In the genomic region with DNA sequence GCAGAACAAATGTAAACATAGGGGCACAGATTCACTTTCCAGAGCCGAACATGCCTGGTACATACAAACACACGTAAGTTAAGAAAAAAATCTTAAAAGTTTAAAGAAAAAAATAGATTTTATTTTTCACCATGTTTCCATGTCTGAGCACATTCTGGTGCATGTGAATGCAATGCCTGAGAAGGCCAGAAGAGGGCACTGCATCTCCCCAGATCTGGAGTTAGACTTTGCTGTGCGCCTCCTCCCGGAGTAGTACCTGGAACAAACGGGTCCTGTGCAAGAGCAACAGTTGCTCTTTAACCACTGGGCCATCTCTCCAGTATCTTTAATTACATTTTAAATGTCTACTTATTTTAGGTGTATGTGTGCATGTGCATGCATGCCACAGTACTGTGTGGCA, we compare ENCODE assay signal across 10 mouse cellular contexts.
DNase-seq lines count a peak whose midpoint lies in the region; ATAC-seq and TF ChIP-seq lines count a peak whose summit lies in the region.
"Had no signal": no experiment of that assay in that cellular context is flagged by ENCODE, and none has a peak within 500 bp of the region (broad histone marks: within the 10 kb centered on the region; RNA-seq: fewer than 3 reads in every experiment).

No protein-coding gene starts in this region.

- peak; percentile 40 to 54 for DNase-seq in cerebellum, postnatal 10 days
- no peak for DNase-seq in cerebellum, adult 8-10 months
- DNase-seq in liver = peak; percentile 25
- no peak for DNase-seq in liver, embryonic 11.5 days (ENCODE audit: low spot score)
- peak; percentile 22 to 33 for DNase-seq in lung, adult 18-20 months
- DNase-seq in thymus, adult 18-20 months = peak; percentile 5 to 13

- no peaks in the 10 kb centered on the region for H3K4me1 ChIP-seq in liver, embryonic 11.5 days (replicated peaks; ENCODE audit: control insufficient read depth, insufficient read depth, low read length)
- no peaks in the 10 kb centered on the region for H3K4me1 ChIP-seq in bone marrow, adult 2 months (ENCODE audit: control insufficient read depth, insufficient read depth, low read length)
- no peaks in the 10 kb centered on the region for H3K4me1 ChIP-seq in midbrain, embryonic 15.5 days

- 62% methylated on average over 5 of the region's 5 CpGs for WGBS in liver, embryonic 11.5 days
- 68% methylated on average over 5 of the region's 5 CpGs for WGBS in bone marrow, adult 2 months
- 73% methylated on average over 5 of the region's 5 CpGs for WGBS in midbrain, embryonic 15.5 days

- no peak overlapping the region for H3K9ac ChIP-seq in liver, embryonic 11.5 days (ENCODE audit: low read depth, low read length)
- H3K9ac ChIP-seq in midbrain, embryonic 15.5 days = no peak overlapping the region
- H3K9ac ChIP-seq: heart, embryonic 13.5 days had no signal

- no peak for TF ChIP-seq POLR2A in bone marrow, adult 2 months (IDR thresholded peaks at IDR 0.05; ENCODE audit: borderline replicate concordance, control insufficient read depth, low read depth, low read length)

- H3K4me3 ChIP-seq in liver, embryonic 11.5 days (ENCODE audit: low read depth, low read length) = no peak overlapping the region
- no peak overlapping the region for H3K4me3 ChIP-seq in bone marrow, adult 2 months (replicated peaks; ENCODE audit: control insufficient read depth, low read depth, low read length)
- H3K4me3 ChIP-seq in midbrain, embryonic 15.5 days = no peak overlapping the region
- H3K4me3 ChIP-seq: heart, embryonic 13.5 days; megakaryocyte, embryonic 14.5 days had no signal

- H3K27me3 ChIP-seq in liver, embryonic 11.5 days (replicated peaks; ENCODE audit: control insufficient read depth, insufficient read depth, low read length) = no peaks in the 10 kb centered on the region
- no peaks in the 10 kb centered on the region for H3K27me3 ChIP-seq in midbrain, embryonic 15.5 days (replicated peaks)
- H3K27me3 ChIP-seq: heart, embryonic 13.5 days; megakaryocyte, embryonic 14.5 days had no signal

- H3K9me3 ChIP-seq in liver, embryonic 11.5 days (ENCODE audit: control insufficient read depth, low read length) = no peaks in the 10 kb centered on the region
- H3K9me3 ChIP-seq in midbrain, embryonic 15.5 days = no peaks in the 10 kb centered on the region
- H3K9me3 ChIP-seq: heart, embryonic 13.5 days; megakaryocyte, embryonic 14.5 days had no signal

- H3K36me3 ChIP-seq in liver, embryonic 11.5 days (ENCODE audit: control insufficient read depth, insufficient read depth, low read length) = no peaks in the 10 kb centered on the region
- no peaks in the 10 kb centered on the region for H3K36me3 ChIP-seq in midbrain, embryonic 15.5 days (replicated peaks)
- H3K36me3 ChIP-seq: heart, embryonic 13.5 days had no signal

- peak; percentile 65 for TF ChIP-seq CTCF in bone marrow, adult 2 months (IDR thresholded peaks at IDR 0.05; ENCODE audit: control insufficient read depth, insufficient read depth, low read length)

- H3K4me2 ChIP-seq in liver, embryonic 11.5 days = no peak overlapping the region
- no peak overlapping the region for H3K4me2 ChIP-seq in midbrain, embryonic 15.5 days
- H3K4me2 ChIP-seq: heart, embryonic 13.5 days had no signal

- H3K27ac ChIP-seq in liver, embryonic 11.5 days (ENCODE audit: low read depth, low read length) = no peak overlapping the region
- no peak overlapping the region for H3K27ac ChIP-seq in bone marrow, adult 2 months (ENCODE audit: control insufficient read depth, insufficient read depth, low read depth, low read length, poor library complexity)
- no peak overlapping the region for H3K27ac ChIP-seq in midbrain, embryonic 15.5 days
- H3K27ac ChIP-seq: heart, embryonic 13.5 days had no signal

- no peak for ATAC-seq in liver, embryonic 11.5 days (replicated peaks; ENCODE audit: low FRiP score)
- no peak for ATAC-seq in midbrain, embryonic 15.5 days (replicated peaks)

Comparison
In these comparisons a context has a peak if more than half of its experiments do, and no peak if none do; other contexts are left out.
1. DNase-seq: peak in cerebellum, postnatal 10 days (2 of 2), liver (single experiment), lung, adult 18-20 months (2 of 2) and thymus, adult 18-20 months (2 of 2); none in cerebellum, adult 8-10 months (single experiment) and liver, embryonic 11.5 days (single experiment).